Mouse (Mus musculus) hindbrain, postnatal 0 days (tissue): ENCODE results near the gene Ptprd. TPM values are rescaled to one million over a fixed set of nuclear protein-coding genes. Genes with fewer than 3 reads are reported as not detected.

ENCODE experiments used
- ATAC-seq: fragments of 200-750 bp; cut with Nextera tagmentation; 2 replicates; pipeline ENCODE4 v1.8.0; 2017; ENCODE audit warnings: mild to moderate bottlenecking, moderate TSS enrichment, moderate library complexity
- DNase-seq: peaks from one replicate; pipeline ENCODE4 v3.0.0-alpha.2; 2015; ENCODE audit warnings: low spot score
- H3K27ac ChIP-seq: fragments of 300-500 bp; sonication (generic); 2 replicates; pipeline ENCODE4 v1.5.1; 2014; ENCODE audit warnings: mild to moderate bottlenecking
- H3K27me3 ChIP-seq: fragments of 300-500 bp; sonication (generic); 2 replicates; pipeline ENCODE4 v1.6.1; 2014; ENCODE audit warnings: low read length, mixed read lengths; ENCODE audit not compliant: insufficient read depth
- H3K36me3 ChIP-seq: fragments of 300-500 bp; sonication (generic); 2 replicates; pipeline ENCODE4 v1.6.1; 2014; ENCODE audit warnings: low read length, mixed read lengths; ENCODE audit not compliant: insufficient read depth
- H3K4me1 ChIP-seq: fragments of 300-500 bp; sonication (generic); 2 replicates; pipeline ENCODE4 v1.6.1; 2014; ENCODE audit warnings: antibody characterized with exemption, low read length, mixed read lengths; ENCODE audit not compliant: insufficient read depth
- H3K4me2 ChIP-seq: fragments of 300-500 bp; sonication (generic); 2 replicates; pipeline ENCODE4 v1.6.1; 2014; ENCODE audit warnings: low read depth, mild to moderate bottlenecking, low read length, moderate library complexity, mixed read lengths
- H3K4me3 ChIP-seq: fragments of 300-500 bp; sonication (generic); 2 replicates; pipeline ENCODE4 v1.5.1; 2014; ENCODE audit warnings: low read length
- H3K9ac ChIP-seq: fragments of 300-500 bp; sonication (generic); replicated peaks from 2 replicates; pipeline ENCODE4 v1.6.1; 2014; ENCODE audit warnings: mild to moderate bottlenecking, low read length, moderate library complexity, mixed read lengths
- H3K9me3 ChIP-seq: fragments of 300-500 bp; sonication (generic); 2 replicates; pipeline ENCODE4 v1.6.1; 2016; ENCODE audit warnings: low read length, mixed read lengths
- CTCF ChIP-seq: IDR thresholded peaks from 2 replicates; pipeline ENCODE4 v1.5.1; 2016; ENCODE audit warnings: antibody characterized with exemption, control low read depth, low read depth
- WGBS: fragments of 180-500 bp; shearing (Covaris S2); extraction: QIAGEN DNeasy Blood & Tissue Kit; methylation state at CpG from one replicate; pipeline ENCODE4 v1.1.7; 2014; 5-methylcytosine and 5-hydroxymethylcytosine counted together
- polyA plus RNA-seq: library from polyadenylated mRNA; unstranded; fragments of >200 nt; fragmentation: Nextera tagmentation; extraction: Ambion mirVana; gene quantifications from 2 replicates; pipeline ENCODE4 v1.2.1, GENCODE M21; 2015
- total RNA-seq: library from RNA; depleted of rRNA; stranded (reverse); fragments of >200 nt; gene quantifications from 2 replicates; pipeline ENCODE4 v1.2.3, GENCODE M21; 2014

Ptprd gene
- total and polyA plus RNA-seq, 2 experiments from 2014 or later: 56.3 to 96.0 TPM

GRCm38 (mm10) chr4:76380312-76380917 lies 1831.3 kb downstream of the Ptprd start:
- no peaks in the 10 kb centered on the region for H3K4me1 ChIP-seq
- no peak for DNase-seq
- no peak for TF ChIP-seq CTCF
- H3K36me3 ChIP-seq: no peaks in the 10 kb centered on the region
- H3K9ac ChIP-seq: no peak overlapping the region
- H3K27ac ChIP-seq: no peak overlapping the region
- no peak overlapping the region for H3K4me3 ChIP-seq
- H3K4me2 ChIP-seq: no peak overlapping the region
- 0 out of 2 replicates have a peak, but pooled peaks have one; percentile 21 for ATAC-seq
- WGBS: 45% methylated on average over 6 of the region's 6 CpGs
- H3K27me3 ChIP-seq: no peaks in the 10 kb centered on the region
- no peaks in the 10 kb centered on the region for H3K9me3 ChIP-seq

- Histone ChIP-seq H3K36me3 (no peaks in the 10 kb centered on the region), H3K27ac (peak overlapping the region; percentile 54), H3K9ac (no peak overlapping the region), H3K4me3 (no peak overlapping the region), H3K27me3 (no peaks in the 10 kb centered on the region), H3K9me3 (no peaks in the 10 kb centered on the region), H3K4me2 (peak overlapping the region; percentile 27; the same call in 1 of the 2 replicates), H3K4me1 (peaks cover 3% of the 10 kb centered on the region; the same call in 1 of the 2 replicates)
- 28% methylated on average over 4 of the region's 4 CpGs for WGBS
- DNase-seq (peak; percentile 61), ATAC-seq (peak; percentile 68)
- no peak for TF ChIP-seq CTCF
Observed at GRCm38 (mm10) chr4:76370041-76370880, 1841.5 kb downstream of the Ptprd start.

GRCm38 (mm10) chr4:76369101-76369500 lies 1842.7 kb downstream of the Ptprd start:
- H3K4me3 ChIP-seq: no peak overlapping the region
- no peaks in the 10 kb centered on the region for H3K36me3 ChIP-seq

DNA sequence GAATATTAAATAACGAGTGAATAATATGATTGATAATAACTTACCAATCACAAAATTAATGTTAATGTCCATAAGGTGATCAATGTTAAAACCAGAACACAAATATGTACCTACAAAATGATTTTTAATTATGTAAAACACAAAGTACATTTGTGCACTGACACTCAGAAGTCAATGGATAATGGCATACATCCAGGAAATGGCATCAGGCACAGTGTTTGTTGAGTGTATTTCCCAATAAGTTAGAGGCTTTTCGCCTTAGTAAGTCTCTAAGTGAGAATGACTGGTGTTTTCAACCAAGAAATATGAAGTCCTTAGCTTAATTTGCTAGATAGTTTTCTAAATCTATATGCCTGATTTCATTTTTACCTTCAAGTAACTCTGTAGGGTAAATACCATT lies 1843.5 kb downstream of the Ptprd start:
- 92% methylated on average over 2 of the region's 2 CpGs for WGBS
- Histone ChIP-seq H3K9me3 (no peaks in the 10 kb centered on the region), H3K9ac (no peak overlapping the region), H3K36me3 (no peaks in the 10 kb centered on the region), H3K27ac (no peak overlapping the region), H3K4me3 (no peak overlapping the region), H3K4me2 (no peak overlapping the region), H3K4me1 (peaks cover 6% of the 10 kb centered on the region; the same call in 1 of the 2 replicates), H3K27me3 (no peaks in the 10 kb centered on the region)
- no peak for TF ChIP-seq CTCF
- ATAC-seq: no peak
- no peak for DNase-seq

More at GRCm38 (mm10) chr4:76369101-76369500, 1842.7 kb downstream of the Ptprd start:
- no peak for TF ChIP-seq CTCF
- WGBS: 55% methylated on average over 3 of the region's 3 CpGs
- ATAC-seq (no peak), DNase-seq (no peak)
- H3K27me3 ChIP-seq: no peaks in the 10 kb centered on the region
- peaks cover 3% of the 10 kb centered on the region; the same call in 1 of the 2 replicates for H3K4me1 ChIP-seq
- no peak overlapping the region for H3K4me2 ChIP-seq
- H3K9me3 ChIP-seq: no peaks in the 10 kb centered on the region
- H3K27ac ChIP-seq: no peak overlapping the region
- no peak overlapping the region for H3K9ac ChIP-seq

DNA sequence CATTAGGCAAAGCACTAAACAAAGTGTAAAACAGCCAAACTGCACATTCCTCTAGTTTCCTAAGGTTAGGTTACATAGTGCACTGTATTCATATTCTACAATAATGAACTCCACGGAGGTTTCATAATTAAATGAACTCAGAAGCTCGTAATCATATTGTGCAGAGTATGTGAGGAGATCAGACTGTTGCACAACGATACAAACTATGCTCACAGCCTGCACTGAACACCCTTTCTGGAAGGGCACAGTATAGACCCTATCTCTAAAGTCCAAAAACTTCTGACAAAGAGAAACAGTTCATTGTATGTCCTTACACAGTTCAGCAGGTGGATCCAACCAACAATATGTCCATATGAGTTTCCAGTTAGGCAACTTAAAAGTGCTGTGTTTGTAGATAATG lies 1844.5 kb downstream of the Ptprd start:
- Histone ChIP-seq H3K9me3 (no peaks in the 10 kb centered on the region), H3K36me3 (no peaks in the 10 kb centered on the region), H3K4me3 (no peak overlapping the region), H3K4me2 (no peak overlapping the region), H3K4me1 (peaks cover 6% of the 10 kb centered on the region; the same call in 1 of the 2 replicates), H3K9ac (no peak overlapping the region), H3K27me3 (no peaks in the 10 kb centered on the region), H3K27ac (no peak overlapping the region)
- no peak for ATAC-seq
- no peak for TF ChIP-seq CTCF
- WGBS: 63% methylated on average over 3 of the region's 3 CpGs
- no peak for DNase-seq

DNA sequence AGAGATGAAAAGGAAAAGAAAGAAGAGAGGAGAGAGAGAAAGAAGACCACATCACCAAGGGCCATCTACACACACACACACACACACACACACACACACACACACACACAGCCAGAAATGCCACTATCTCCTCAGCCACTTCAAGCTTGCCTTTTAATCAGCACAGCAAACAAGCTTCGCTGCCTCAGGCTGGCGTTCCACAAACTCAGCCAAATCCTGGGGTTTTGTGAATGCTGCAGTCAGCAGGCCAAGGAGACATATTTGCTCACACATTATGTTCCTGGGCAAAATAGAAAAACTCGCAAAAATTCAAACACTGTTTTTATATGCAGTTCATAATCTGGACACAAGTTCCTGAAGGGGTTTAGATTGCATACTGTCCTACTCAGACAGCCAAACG lies 1845.9 kb downstream of the Ptprd start:
- 36% methylated on average over 4 of the region's 4 CpGs for WGBS
- H3K4me3 ChIP-seq: no peak overlapping the region
- peak overlapping the region; percentile 26 for H3K27ac ChIP-seq
- no peak overlapping the region for H3K9ac ChIP-seq
- peak; percentile 74 for DNase-seq
- peaks cover 6% of the 10 kb centered on the region; the same call in 1 of the 2 replicates for H3K4me1 ChIP-seq
- H3K4me2 ChIP-seq: no peak overlapping the region
- H3K36me3 ChIP-seq: no peaks in the 10 kb centered on the region
- peak; percentile 49 for ATAC-seq
- no peak for TF ChIP-seq CTCF
- H3K9me3 ChIP-seq: no peaks in the 10 kb centered on the region
- H3K27me3 ChIP-seq: no peaks in the 10 kb centered on the region
